Mouse (Mus musculus): ENCODE results near the gene Adssl1. TPM values are rescaled to one million over a fixed set of nuclear protein-coding genes. Genes with fewer than 3 reads are reported as not detected.

Gene Adssl1
- polyA plus RNA-seq, 1 experiment from 2014 or later: 1.8 TPM

GRCm38 (mm10) chr12:112628928-112629721, 9.3 kb downstream of the Adssl1 start:
- no peaks in the 10 kb centered on the region for H3K36me3 ChIP-seq (ENCODE audit: control insufficient read depth, insufficient read depth)
- H3K27me3 ChIP-seq (replicated peaks; ENCODE audit: control insufficient read depth, insufficient read depth, low read length): no peaks in the 10 kb centered on the region
- H3K4me2 ChIP-seq (ENCODE audit: low read length): peak overlapping the region; percentile 47
- 39% methylated on average over 19 of the region's 19 CpGs for WGBS
- H3K27ac ChIP-seq (ENCODE audit: low read length): no peak overlapping the region
- no peaks in the 10 kb centered on the region for H3K9me3 ChIP-seq (ENCODE audit: control insufficient read depth, low read length)
- H3K4me3 ChIP-seq (replicated peaks; ENCODE audit: low read length): peak overlapping the region; percentile 30
- H3K4me1 ChIP-seq (replicated peaks; ENCODE audit: control insufficient read depth, insufficient read depth, low read length): peaks cover 6% of the 10 kb centered on the region
- peak overlapping the region; percentile 27 for H3K9ac ChIP-seq (replicated peaks; ENCODE audit: low read depth, low read length)
- peak; percentile 77 for ATAC-seq

- H3K36me3 ChIP-seq (ENCODE audit: control insufficient read depth, insufficient read depth): no peaks in the 10 kb centered on the region
- no peaks in the 10 kb centered on the region for H3K27me3 ChIP-seq (replicated peaks; ENCODE audit: control insufficient read depth, insufficient read depth, low read length)
- peaks cover 6% of the 10 kb centered on the region for H3K4me1 ChIP-seq (replicated peaks; ENCODE audit: control insufficient read depth, insufficient read depth, low read length)
- WGBS: 93% methylated on average over 12 of the region's 12 CpGs
- ATAC-seq: no peak
- H3K9ac ChIP-seq (replicated peaks; ENCODE audit: low read depth, low read length): no peak overlapping the region
- H3K4me3 ChIP-seq (replicated peaks; ENCODE audit: low read length): no peak overlapping the region
- no peaks in the 10 kb centered on the region for H3K9me3 ChIP-seq (ENCODE audit: control insufficient read depth, low read length)
- no peak overlapping the region for H3K4me2 ChIP-seq (ENCODE audit: low read length)
- no peak overlapping the region for H3K27ac ChIP-seq (ENCODE audit: low read length)
These were observed 10.2 kb downstream of the Adssl1 start for GRCm38 (mm10) chr12:112630029-112630428.

GRCm38 (mm10) chr12:112630796-112631195, 11.0 kb downstream of the Adssl1 start:
- Histone ChIP-seq H3K4me1 (replicated peaks; ENCODE audit: control insufficient read depth, insufficient read depth, low read length) (peaks cover 6% of the 10 kb centered on the region), H3K36me3 (ENCODE audit: control insufficient read depth, insufficient read depth) (no peaks in the 10 kb centered on the region), H3K27ac (ENCODE audit: low read length) (no peak overlapping the region), H3K27me3 (replicated peaks; ENCODE audit: control insufficient read depth, insufficient read depth, low read length) (no peaks in the 10 kb centered on the region), H3K9me3 (ENCODE audit: control insufficient read depth, low read length) (no peaks in the 10 kb centered on the region), H3K4me2 (ENCODE audit: low read length) (no peak overlapping the region), H3K4me3 (replicated peaks; ENCODE audit: low read length) (no peak overlapping the region), H3K9ac (replicated peaks; ENCODE audit: low read depth, low read length) (no peak overlapping the region)
- no peak for ATAC-seq
- 81% methylated on average over 5 of the region's 5 CpGs for WGBS

- Histone ChIP-seq H3K27me3 (replicated peaks; ENCODE audit: control insufficient read depth, insufficient read depth, low read length) (no peaks in the 10 kb centered on the region), H3K9ac (replicated peaks; ENCODE audit: low read depth, low read length) (no peak overlapping the region), H3K9me3 (ENCODE audit: control insufficient read depth, low read length) (no peaks in the 10 kb centered on the region), H3K4me3 (replicated peaks; ENCODE audit: low read length) (no peak overlapping the region), H3K4me2 (ENCODE audit: low read length) (no peak overlapping the region), H3K4me1 (replicated peaks; ENCODE audit: control insufficient read depth, insufficient read depth, low read length) (peaks cover 6% of the 10 kb centered on the region), H3K36me3 (ENCODE audit: control insufficient read depth, insufficient read depth) (no peaks in the 10 kb centered on the region), H3K27ac (ENCODE audit: low read length) (no peak overlapping the region)
- 62% methylated on average over 1 of the region's 1 CpGs for WGBS
- ATAC-seq: no peak
These were observed 11.6 kb downstream of the Adssl1 start for GRCm38 (mm10) chr12:112631472-112631871.

GRCm38 (mm10) chr12:112632084-112632777, 12.4 kb downstream of the Adssl1 start:
- Histone ChIP-seq H3K9me3 (ENCODE audit: control insufficient read depth, low read length) (no peaks in the 10 kb centered on the region), H3K36me3 (ENCODE audit: control insufficient read depth, insufficient read depth) (no peaks in the 10 kb centered on the region), H3K4me1 (replicated peaks; ENCODE audit: control insufficient read depth, insufficient read depth, low read length) (peaks cover 6% of the 10 kb centered on the region), H3K4me2 (ENCODE audit: low read length) (no peak overlapping the region), H3K4me3 (replicated peaks; ENCODE audit: low read length) (no peak overlapping the region), H3K27ac (ENCODE audit: low read length) (no peak overlapping the region), H3K27me3 (replicated peaks; ENCODE audit: control insufficient read depth, insufficient read depth, low read length) (no peaks in the 10 kb centered on the region), H3K9ac (replicated peaks; ENCODE audit: low read depth, low read length) (no peak overlapping the region)
- ATAC-seq: no peak
- 83% methylated on average over 11 of the region's 11 CpGs for WGBS

GRCm38 (mm10) chr12:112632907-112633306, 13.1 kb downstream of the Adssl1 start:
- Histone ChIP-seq H3K9ac (replicated peaks; ENCODE audit: low read depth, low read length) (no peak overlapping the region), H3K4me1 (replicated peaks; ENCODE audit: control insufficient read depth, insufficient read depth, low read length) (peaks cover 6% of the 10 kb centered on the region), H3K27ac (ENCODE audit: low read length) (no peak overlapping the region), H3K36me3 (ENCODE audit: control insufficient read depth, insufficient read depth) (no peaks in the 10 kb centered on the region), H3K9me3 (ENCODE audit: control insufficient read depth, low read length) (no peaks in the 10 kb centered on the region), H3K4me3 (replicated peaks; ENCODE audit: low read length) (no peak overlapping the region), H3K4me2 (ENCODE audit: low read length) (no peak overlapping the region), H3K27me3 (replicated peaks; ENCODE audit: control insufficient read depth, insufficient read depth, low read length) (no peaks in the 10 kb centered on the region)
- ATAC-seq: no peak
- 90% methylated on average over 5 of the region's 5 CpGs for WGBS

- no peak for ATAC-seq
- Histone ChIP-seq H3K27ac (ENCODE audit: low read length) (no peak overlapping the region), H3K27me3 (replicated peaks; ENCODE audit: control insufficient read depth, insufficient read depth, low read length) (no peaks in the 10 kb centered on the region), H3K9me3 (ENCODE audit: control insufficient read depth, low read length) (no peaks in the 10 kb centered on the region), H3K9ac (replicated peaks; ENCODE audit: low read depth, low read length) (no peak overlapping the region), H3K4me2 (ENCODE audit: low read length) (no peak overlapping the region), H3K36me3 (ENCODE audit: control insufficient read depth, insufficient read depth) (no peaks in the 10 kb centered on the region), H3K4me3 (replicated peaks; ENCODE audit: low read length) (no peak overlapping the region), H3K4me1 (replicated peaks; ENCODE audit: control insufficient read depth, insufficient read depth, low read length) (peaks cover 6% of the 10 kb centered on the region)
- WGBS: 83% methylated on average over 9 of the region's 9 CpGs
These were observed 13.8 kb downstream of the Adssl1 start for GRCm38 (mm10) chr12:112633686-112634085.

GRCm38 (mm10) chr12:112639526-112639925, 19.7 kb downstream of the Adssl1 start:
- Histone ChIP-seq H3K27me3 (replicated peaks; ENCODE audit: control insufficient read depth, insufficient read depth, low read length) (no peaks in the 10 kb centered on the region), H3K27ac (ENCODE audit: low read length) (no peak overlapping the region), H3K9me3 (ENCODE audit: control insufficient read depth, low read length) (no peaks in the 10 kb centered on the region), H3K36me3 (ENCODE audit: control insufficient read depth, insufficient read depth) (no peaks in the 10 kb centered on the region), H3K9ac (replicated peaks; ENCODE audit: low read depth, low read length) (no peak overlapping the region), H3K4me1 (replicated peaks; ENCODE audit: control insufficient read depth, insufficient read depth, low read length) (peaks cover 5% of the 10 kb centered on the region; the same call in 1 of the 2 replicates), H3K4me2 (ENCODE audit: low read length) (no peak overlapping the region), H3K4me3 (replicated peaks; ENCODE audit: low read length) (no peak overlapping the region)
- WGBS: 88% methylated on average over 10 of the region's 10 CpGs
- no peak for ATAC-seq

- Histone ChIP-seq H3K9me3 (ENCODE audit: control insufficient read depth, low read length) (no peaks in the 10 kb centered on the region), H3K27me3 (replicated peaks; ENCODE audit: control insufficient read depth, insufficient read depth, low read length) (no peaks in the 10 kb centered on the region), H3K27ac (ENCODE audit: low read length) (no peak overlapping the region), H3K4me1 (replicated peaks; ENCODE audit: control insufficient read depth, insufficient read depth, low read length) (peaks cover 22% of the 10 kb centered on the region), H3K9ac (replicated peaks; ENCODE audit: low read depth, low read length) (no peak overlapping the region), H3K4me3 (replicated peaks; ENCODE audit: low read length) (no peak overlapping the region), H3K36me3 (ENCODE audit: control insufficient read depth, insufficient read depth) (peaks cover 2% of the 10 kb centered on the region; the same call in 1 of the 2 replicates), H3K4me2 (ENCODE audit: low read length) (no peak overlapping the region)
- 94% methylated on average over 6 of the region's 6 CpGs for WGBS
- no peak for ATAC-seq
These were observed 23.3 kb downstream of the Adssl1 start for GRCm38 (mm10) chr12:112643126-112643525.

All from forebrain, embryonic 16.5 days (tissue).